Mouse (Mus musculus): ENCODE measurements around the gene Gtf3c2.

DNA sequence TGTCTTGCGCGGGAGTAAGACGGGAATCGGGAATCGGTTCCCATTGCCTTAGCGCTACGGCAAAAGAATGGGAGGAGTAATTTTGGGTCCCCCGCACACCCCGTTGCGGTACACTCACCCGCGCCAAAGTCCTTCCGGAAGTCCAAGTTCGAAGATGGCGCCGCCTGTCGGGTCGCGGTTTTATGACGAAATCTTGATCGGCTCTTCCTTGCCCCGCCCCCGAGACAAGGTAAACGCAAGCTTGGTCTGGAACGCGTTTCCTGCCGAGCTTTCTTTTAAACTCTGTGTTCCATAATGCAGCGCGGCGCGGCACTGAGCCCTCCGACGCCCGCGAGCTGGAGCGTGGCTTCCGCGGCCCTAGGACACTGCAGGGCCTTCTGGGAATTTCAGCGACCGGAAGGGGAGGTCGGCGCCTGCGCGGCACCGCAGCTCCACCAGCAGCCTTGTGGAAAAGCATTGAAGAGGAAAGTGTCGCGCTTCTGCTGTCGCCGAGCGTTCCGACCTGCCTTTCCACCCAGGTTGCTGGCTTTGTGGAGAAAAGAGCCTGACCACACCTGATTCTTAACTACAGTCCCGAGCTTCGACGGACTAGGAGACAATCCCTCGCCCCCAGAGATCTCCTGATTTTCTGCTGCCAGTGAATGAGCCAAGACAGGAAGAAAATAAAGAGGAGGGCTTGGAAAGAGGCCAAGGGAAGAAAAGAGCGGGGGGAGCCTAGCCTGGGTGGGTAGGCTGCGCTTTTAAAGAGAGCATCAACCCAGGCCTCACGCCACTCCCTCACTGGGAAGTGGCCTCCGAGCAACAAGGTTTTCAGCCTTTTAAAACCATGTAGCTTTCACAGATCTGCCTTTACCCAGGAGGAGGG lies at the start of gene Gtf3c2, which contains the start of gene Gm29609:
- no peak for TF ChIP-seq CTCF (IDR thresholded peaks at IDR 0.05; ENCODE audit: insufficient read depth, low read depth, low read length)
- TF ChIP-seq POLR2A (IDR thresholded peaks at IDR 0.05; ENCODE audit: insufficient read depth, low read depth, low read length): peak; percentile 75; the same call in 1 of the 2 replicates

Measured in olfactory bulb, adult 2 months (tissue).